Mouse (Mus musculus): ENCODE data around the gene Anapc15. TPM values are rescaled to one million over a fixed set of nuclear protein-coding genes. Genes with fewer than 3 reads are reported as not detected.
"Not testable (repeated sequence)": the region's sequence is repeated elsewhere in the genome, so short reads cannot be mapped to it uniquely, and the experiment has no call there.

Anapc15 gene
- total RNA-seq, 2 experiments from 2014 or later: 34.3 to 35.5 TPM

GRCm38 (mm10) chr7:101949008-101949407, 85.5 kb downstream of the Anapc15 start:
- not testable (repeated sequence) for DNase-seq (ENCODE audit: low spot score in 2 of 2)

Small RNAs within 50 kb of the gene (microRNA-seq; reads per million reads assigned to microRNA genes)
- not detected for gene Gm22655

Other genes with a start within 250 kb of the Anapc15 start
- gene Clpb, start 200.1 kb upstream of the Anapc15 start, total RNA-seq (2021): 10 to 100 TPM; 47.3 to 51.0 TPM
- 10 to 100 TPM; 56.2 to 66.9 TPM for gene Phox2a, start 45.4 kb upstream of the Anapc15 start, total RNA-seq (2021)
- gene Inppl1, start 25.5 kb upstream of the Anapc15 start, total RNA-seq (2021): 100 to 1,000 TPM in 1 of 2 experiments, 10 to 100 TPM in 1; 89.5 to 100 TPM
- gene Folr2, start 6.5 kb upstream of the Anapc15 start, total RNA-seq (2021): 1 to 10 TPM; 2.8 to 3.0 TPM
- gene Folr1, start 7.1 kb downstream of the Anapc15 start, total RNA-seq (2021): 10 to 100 TPM in 1 of 2 experiments, 1 to 10 TPM in 1; 1.9 to 29.1 TPM
- 100 to 1,000 TPM; 101 to 116 TPM for gene Lamtor1, start 42.2 kb downstream of the Anapc15 start, total RNA-seq (2021)
- gene Tomt, start 42.6 kb downstream of the Anapc15 start, total RNA-seq (2021): not detected
- gene Lrrc51, start 70.2 kb downstream of the Anapc15 start, total RNA-seq (2021): 1 to 10 TPM; 6.1 to 8.3 TPM
- 100 to 1,000 TPM; 179 to 203 TPM for gene Numa1, start 70.4 kb downstream of the Anapc15 start, total RNA-seq (2021)
- 10 to 100 TPM; 11.5 to 11.6 TPM for gene Il18bp, start 155.0 kb downstream of the Anapc15 start, total RNA-seq (2021)
- gene Rnf121, start 201.8 kb downstream of the Anapc15 start, total RNA-seq (2021): 10 to 100 TPM; 31.9 to 33.3 TPM
- 10 to 100 TPM; 24.0 to 24.4 TPM for gene Xndc1, start 201.8 kb downstream of the Anapc15 start, total RNA-seq (2021)
- 1 to 10 TPM; 2.1 to 2.4 TPM for gene Xntrpc, start 202.0 kb downstream of the Anapc15 start, total RNA-seq (2021)
- gene Trpc2, start 219.4 kb downstream of the Anapc15 start, total RNA-seq (2021): under 1 TPM; 0.17 to 0.28 TPM
- gene Art1, start 238.0 kb downstream of the Anapc15 start, total RNA-seq (2021): 1 to 10 TPM; 2.0 to 7.7 TPM
- gene Art5, start 245.8 kb downstream of the Anapc15 start, total RNA-seq (2021): under 1 TPM; 0.45 to 0.93 TPM

Data from adrenal gland, postnatal 4 days (tissue).